Mouse (Mus musculus) CD4-positive naive resting alpha-beta T cell, adult 57 days (primary cell): ENCODE data around the gene Atp5l. TPM values are rescaled to one million over a fixed set of nuclear protein-coding genes. Genes with fewer than 3 reads are reported as not detected.

Experiments used
- total RNA-seq: library from RNA; stranded (reverse); gene quantifications from one replicate; pipeline ENCODE4 v1.2.4, GENCODE M21; 2023

The Atp5l gene
- 145 TPM for total RNA-seq

DNA sequence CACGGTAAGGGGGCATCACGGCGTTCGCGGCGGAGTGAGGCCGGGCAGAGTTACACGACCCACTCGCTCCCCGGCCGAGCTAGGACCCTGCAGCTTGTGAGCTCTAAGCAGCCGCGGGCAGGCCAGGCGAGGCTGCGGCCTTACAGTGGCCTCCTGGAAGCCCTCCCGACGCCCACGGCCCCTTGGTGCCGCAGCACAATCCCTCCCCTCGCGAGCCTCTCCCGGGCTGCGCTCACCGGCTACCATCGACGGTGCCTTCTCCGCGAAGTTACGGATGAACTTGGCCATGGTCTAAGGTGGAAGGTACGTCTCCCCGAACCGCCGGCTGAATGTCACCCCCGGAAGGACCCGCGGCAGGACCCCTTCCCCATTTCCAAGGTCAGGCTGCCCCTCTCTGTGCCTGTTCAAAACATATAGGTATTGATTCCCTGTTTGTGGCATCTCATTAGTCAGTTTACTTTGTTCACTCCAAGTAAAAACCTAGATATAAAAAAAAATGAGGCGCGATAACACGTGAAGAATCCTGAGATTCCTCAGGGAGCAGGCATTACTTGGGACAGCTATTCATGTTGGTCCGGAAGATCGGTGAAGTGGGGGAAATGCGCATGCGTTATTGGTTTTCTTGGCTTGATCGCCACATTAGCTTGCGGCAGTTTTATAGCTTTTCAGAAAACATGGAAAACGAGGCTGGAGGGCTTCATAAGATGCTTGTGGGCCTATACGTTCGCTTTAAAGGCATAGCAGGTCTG is at the start of gene Atp5l:
Gene Atp5l, minus strand, starts transcription at position 369 of the 749 bp plus-strand sequence.

GRCm38 (mm10) chr9:44965126-44965832 is 44.7 kb upstream of the Atp5l start, which contains the start of gene Ube4a:
Ube4a (minus strand) TSS chr9:44965600.

DNA sequence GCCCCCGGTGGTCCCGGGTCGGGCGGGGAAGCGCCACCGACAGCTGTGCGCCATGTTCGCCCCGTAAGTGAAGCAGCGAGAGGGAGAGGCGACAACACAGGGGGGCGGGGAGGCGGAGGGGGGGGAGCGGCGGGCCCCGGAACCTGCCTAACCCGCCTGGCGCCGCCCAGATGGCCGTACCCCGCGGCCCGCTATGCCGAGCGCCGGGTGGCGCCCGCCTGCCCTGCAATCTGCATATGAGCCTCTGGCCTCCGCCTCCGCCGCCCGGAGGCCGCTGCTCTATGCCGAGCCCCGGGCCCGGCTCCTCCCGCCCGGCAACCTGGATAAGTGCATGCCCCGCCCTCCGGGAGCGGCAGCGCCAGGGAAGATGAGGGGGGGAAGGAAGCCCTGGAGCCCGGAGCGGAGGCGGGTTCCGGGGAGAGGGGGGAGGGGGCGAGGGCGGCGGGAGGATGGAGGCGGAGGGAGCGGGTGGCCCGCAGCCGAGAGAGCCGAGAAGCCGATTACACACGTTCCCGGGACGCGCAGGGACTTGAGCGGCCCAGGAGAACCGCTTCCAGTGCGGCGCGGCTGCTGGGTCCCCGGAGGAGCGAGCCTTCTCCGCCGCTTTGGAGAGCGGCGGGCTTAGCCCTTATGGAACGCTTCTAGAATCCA is 39.2 kb downstream of the Atp5l start, which contains the start of gene Kmt2a:
Gene Kmt2a, minus strand, starts transcription at position 76 of the 651 bp plus-strand sequence.

Other genes with a start within 250 kb of the Atp5l start
- not detected for gene Treh, start 247.5 kb downstream of the Atp5l start, total RNA-seq
- 5.0 TPM for gene Phldb1, start 185.5 kb downstream of the Atp5l start, total RNA-seq
- gene Arcn1, start 152.9 kb downstream of the Atp5l start, total RNA-seq, result 120 TPM
- 66.4 TPM for gene Ift46, start 152.8 kb downstream of the Atp5l start, total RNA-seq
- gene Tmem25, start 121.4 kb downstream of the Atp5l start, total RNA-seq, result 0.65 TPM
- 3.5 TPM for gene Ttc36, start 117.7 kb downstream of the Atp5l start, total RNA-seq
- gene Kmt2a, start 39.4 kb downstream of the Atp5l start, total RNA-seq, result 156 TPM
- gene Ube4a, start 44.9 kb upstream of the Atp5l start, total RNA-seq, result 118 TPM
- gene Cd3g, start 59.7 kb upstream of the Atp5l start, total RNA-seq, result 487 TPM
- 428 TPM for gene Cd3d, start 61.0 kb upstream of the Atp5l start, total RNA-seq
- 844 TPM for gene Cd3e, start 88.9 kb upstream of the Atp5l start, total RNA-seq
- 0.41 TPM for gene Mpzl2, start 119.1 kb upstream of the Atp5l start, total RNA-seq
- gene Mpzl3, start 134.4 kb upstream of the Atp5l start, total RNA-seq, result 16.9 TPM
- 9.7 TPM for gene Jaml, start 158.4 kb upstream of the Atp5l start, total RNA-seq
- gene Scn2b, start 197.0 kb upstream of the Atp5l start, total RNA-seq, result 0.27 TPM
- 0.12 TPM for gene Scn4b, start 217.7 kb upstream of the Atp5l start, total RNA-seq